Mouse (Mus musculus): Measurements from ENCODE around the gene Kctd21.

Kctd21 gene

DNA sequence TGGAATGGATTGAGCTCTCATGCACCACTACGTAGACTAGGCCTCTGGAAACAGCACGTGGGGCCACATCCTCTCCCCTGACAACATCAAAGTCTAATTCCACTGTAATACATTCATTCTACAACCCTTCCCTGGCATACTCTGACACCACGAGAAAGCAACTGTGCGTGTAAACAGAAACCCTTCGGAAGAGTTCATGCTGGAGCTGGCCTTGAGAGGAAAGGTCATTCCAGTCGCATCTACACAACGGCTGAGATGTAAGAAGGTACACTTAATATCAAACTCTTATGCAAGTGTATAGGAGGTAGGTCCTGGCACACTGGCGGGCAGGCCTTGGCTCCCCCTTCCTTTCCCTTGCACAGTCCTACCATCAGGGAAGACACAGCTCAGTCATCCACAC lies 7.8 kb upstream of the Kctd21 start:
- no peak for DNase-seq (ENCODE audit: low spot score)

DNA sequence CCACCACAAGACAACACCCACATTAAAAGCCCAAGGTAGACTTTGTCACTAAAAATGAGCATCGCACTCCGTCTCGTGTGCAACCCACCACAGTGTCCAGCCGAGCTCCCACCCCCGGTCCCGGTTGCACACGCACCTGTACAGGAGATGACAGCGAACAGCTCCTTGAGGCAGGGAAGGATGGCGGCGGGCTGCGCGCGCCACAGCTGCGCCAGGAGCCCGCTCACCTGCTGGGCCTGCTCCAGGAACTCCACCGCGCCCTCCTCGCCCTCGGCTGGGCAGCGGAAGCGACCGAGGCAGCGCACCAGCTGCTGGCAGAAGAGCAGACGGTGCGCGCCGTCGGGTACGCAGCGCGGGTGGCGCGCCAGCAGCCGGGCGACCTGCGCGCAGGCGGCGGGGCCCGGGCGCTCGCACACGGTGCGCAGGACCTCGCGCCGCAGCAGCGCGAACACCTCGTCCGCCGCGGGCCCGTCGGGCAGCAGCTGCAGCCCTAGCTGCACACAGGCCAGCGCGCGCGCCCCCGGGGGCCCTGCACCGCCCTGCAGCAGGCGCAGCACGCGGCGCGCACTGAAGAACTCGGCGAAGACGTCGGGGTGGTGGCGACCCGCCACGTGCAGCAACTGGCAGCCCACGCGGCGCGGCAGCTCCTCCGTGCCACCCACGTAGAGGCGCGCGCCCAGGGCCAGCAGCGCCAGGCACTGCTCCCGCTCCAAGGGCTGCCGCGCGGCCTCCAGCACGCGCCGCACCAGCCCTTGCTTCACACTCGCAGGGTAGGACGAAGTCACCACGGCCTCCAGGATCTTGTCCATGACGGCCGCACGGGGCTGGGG lies 6.8 kb upstream of the Kctd21 start:
- DNase-seq (ENCODE audit: low spot score): no peak

DNA sequence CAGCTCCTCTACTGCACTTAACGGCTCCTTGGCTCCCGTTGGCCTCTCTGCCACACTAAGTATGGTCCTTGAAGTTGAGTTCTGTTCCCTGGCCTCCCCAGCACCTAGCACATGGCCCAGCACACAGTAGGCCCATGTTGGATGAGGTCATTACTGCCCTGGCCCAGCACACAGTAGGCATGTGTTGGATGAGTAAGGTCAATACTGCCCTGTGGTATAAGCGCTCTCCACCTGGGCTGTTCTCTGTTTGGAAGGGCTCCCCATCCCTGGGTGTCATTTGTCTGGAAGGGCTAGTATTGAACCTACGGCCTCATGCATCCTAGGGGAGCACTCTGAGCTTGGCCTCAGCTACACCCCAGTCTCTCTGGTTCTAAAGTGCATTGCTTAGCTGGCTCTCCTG lies 4.8 kb upstream of the Kctd21 start:
- DNase-seq (ENCODE audit: low spot score): no peak

DNA sequence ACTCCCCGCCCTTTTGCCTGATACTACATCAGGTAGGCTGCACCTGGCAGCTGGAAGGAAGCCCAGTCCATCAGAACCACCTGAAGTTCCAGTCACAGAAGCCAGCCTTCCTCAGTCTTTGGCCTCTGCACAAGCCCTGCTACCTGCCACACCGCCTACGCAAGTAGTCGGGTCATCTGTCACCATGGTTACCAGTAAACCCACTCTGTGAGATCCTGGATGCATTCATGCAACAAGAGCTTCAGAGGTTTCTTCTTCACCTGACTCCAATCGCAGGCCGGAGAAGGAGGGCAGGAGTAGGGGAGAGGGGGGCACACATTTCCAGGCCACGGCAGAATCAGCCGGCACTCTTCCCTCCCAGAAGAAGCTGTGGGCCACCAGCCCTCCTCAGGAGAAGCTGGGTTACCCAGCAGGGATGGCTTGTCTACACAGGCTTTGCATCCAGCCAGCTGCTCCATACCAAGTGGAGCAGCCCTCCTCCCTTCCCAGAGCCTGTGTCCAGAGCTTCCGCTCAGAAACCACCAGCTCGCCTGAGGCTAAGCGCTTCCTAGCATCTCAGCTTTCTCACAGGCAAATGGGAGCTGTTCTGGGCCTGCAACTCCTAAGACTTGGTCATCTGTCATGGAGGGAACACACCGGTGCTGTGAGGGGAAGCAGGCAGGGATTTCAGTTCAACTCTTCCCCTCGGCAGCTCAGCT lies 3.1 kb upstream of the Kctd21 start:
- no peak for DNase-seq (ENCODE audit: low spot score)

DNA sequence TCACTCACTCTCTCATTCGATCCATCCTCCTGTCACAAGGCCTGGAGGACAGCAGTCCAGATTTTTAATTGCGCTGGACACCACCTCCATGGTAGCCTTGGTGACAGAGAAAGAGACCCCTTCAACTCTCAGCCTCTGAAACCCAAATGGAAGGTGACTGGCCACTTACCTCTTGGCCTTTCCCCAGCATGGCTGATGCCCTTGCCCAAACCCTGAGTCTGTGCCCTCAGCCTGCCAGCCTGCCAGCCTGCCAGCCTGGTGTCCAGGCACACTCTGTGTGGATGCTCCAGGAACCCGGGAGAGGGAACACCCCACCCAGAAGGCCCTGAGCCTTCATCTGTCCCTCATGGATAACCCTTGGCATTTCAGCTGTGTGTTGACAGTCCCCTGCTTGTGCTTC lies 2.5 kb upstream of the Kctd21 start:
- no peak for DNase-seq (ENCODE audit: low spot score)

DNA sequence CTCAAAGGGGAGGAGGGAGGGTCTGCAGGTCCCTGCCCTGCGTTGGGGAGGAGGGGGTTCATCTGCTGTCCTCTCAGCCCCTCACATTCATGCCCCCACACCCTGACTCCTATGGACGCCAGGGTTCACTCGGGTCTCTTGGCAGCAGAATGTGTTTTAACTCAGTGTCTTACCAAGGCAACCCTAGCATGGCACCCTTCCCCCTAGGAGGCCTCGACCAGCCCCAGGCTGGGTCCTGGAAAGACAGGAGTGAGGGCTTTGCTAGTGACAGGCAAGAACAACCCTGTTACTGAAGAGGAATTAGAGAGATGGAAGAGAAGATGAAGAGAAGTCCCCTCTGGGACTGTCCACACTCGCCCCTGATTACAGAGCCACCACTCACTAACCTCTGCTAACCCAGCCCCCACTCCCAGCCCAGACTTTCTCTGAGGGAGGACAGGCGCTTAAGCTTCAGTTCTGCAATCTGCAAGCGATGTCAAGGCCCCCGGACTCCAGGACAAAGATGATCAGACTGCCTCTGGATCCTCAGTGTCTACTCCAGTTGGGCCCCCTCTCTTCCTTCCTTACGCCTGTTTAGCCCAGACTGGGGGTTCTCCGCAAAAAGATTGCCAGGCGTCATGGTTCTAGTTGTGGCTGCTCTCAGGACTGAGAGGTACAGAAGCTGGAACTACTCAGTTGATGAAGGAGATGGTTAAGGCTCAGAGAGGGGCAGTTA lies 1.0 kb upstream of the Kctd21 start:
- no peak for DNase-seq (ENCODE audit: low spot score)

DNA sequence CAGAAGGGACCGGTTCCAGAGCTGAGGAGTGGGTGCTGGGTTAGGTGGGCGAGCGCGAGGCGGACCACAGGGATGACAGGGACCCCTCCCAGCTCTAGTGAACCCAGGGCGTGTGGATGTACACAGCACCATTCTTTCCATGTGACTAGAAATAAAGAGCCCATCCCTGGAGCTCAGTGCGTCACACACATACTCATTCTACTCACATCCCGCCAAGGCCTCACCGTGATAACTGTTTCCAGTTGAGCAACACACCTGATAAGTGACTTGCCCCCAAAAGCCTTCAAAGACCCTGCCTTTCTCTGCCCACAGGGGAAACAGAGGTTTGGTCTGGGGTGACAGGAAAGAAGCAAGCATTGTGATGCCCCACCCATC lies 527 bp downstream of the Kctd21 start:
- no peak for DNase-seq (ENCODE audit: low spot score)

DNA sequence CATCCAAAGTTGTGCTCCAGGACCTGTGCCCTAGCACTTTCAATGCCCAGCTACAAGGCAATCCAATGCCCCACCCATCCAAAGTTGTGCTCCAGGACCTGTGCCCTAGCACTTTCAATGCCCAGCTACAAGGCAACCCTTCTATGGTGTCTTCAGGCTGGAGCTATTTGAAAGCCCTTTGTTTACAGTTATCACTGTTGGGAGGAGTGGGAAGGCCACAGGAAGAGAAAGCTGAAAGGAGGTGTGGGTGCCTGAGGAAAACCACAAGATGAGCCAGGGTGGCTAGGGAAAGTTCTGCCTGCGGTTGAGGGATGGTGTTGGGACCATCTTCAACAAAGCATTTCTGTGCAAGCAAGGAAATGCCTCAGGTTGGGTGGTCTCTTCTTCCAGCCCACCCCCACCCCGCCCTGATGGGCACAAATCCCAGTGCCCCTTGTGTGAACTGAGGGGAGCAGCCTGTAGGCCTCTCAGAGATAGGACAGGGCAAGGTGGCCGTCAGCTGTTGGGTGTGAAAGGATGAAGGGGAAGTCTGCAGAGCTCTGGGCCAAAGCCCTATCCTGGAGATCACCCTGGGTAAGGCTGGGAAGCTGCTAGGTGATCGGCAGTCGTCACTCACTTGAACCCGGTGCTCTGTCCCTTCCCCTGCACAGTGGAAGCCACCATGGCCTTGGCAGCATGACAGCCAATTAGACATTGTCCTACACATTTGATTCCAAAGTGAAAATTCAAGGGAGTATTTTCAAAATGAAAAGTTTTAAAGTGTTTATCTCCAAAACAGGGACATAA lies 1.2 kb downstream of the Kctd21 start:
- no peak for DNase-seq (ENCODE audit: low spot score)

DNA sequence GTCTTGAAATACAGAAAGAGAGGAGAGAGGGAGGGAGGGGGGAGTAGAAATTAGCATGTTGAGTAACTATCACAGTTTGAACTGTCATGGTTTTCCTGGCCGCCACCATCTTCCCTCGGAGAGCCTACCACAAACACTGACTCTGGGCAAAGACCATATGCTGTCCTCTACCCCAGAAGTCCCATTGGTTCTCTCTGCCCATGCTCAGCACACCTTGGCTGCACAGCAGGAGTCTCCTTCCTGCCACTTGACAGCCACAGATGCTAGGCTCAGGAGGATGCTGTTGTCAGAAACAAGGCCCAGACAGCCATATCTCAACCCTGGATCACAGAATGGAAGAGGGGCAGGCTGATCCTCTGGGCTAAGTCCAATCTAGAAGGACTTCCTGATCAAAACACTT lies 2.3 kb downstream of the Kctd21 start:
- no peak for DNase-seq (ENCODE audit: low spot score)

DNA sequence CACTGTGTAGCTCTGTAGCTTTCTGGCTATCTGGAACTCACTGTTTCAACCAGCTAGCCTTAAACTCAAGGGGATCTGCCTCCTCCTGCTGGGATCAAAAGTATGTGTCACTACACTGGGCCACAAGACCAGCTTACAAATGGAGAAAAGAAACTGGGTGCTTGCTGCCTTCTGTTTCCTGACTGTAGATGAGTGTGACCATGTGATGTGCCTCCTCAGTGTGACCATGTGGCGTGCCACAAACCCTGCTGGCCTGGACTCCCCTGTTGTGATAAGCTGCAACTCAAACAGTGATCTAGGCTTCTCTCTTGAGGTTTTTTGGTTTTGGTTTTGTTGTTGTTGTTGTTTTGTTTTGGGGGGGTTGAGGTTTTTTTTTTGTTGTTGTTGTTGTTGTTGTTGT lies 4.6 kb downstream of the Kctd21 start:
- no peak for DNase-seq (ENCODE audit: low spot score)

DNA sequence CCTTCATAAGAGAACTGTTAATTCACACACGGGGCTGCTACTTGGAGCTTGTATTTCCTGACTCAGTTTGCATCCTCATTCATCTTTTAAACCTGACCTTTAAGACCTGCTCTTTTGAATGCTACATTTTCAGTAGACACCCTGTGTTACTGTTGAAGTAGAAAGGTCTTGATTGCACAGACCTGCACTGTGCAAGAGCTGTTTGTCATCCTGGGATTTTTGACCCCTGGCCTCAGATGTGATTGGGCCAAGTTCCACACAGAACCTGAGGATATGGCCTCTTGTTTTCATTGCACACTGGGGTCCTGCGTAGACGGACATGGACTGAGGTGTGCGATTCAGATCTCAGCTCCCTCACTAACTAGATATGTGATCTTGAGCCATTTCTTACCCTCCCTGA lies 6.5 kb downstream of the Kctd21 start:
- DNase-seq (ENCODE audit: low spot score): no peak

DNA sequence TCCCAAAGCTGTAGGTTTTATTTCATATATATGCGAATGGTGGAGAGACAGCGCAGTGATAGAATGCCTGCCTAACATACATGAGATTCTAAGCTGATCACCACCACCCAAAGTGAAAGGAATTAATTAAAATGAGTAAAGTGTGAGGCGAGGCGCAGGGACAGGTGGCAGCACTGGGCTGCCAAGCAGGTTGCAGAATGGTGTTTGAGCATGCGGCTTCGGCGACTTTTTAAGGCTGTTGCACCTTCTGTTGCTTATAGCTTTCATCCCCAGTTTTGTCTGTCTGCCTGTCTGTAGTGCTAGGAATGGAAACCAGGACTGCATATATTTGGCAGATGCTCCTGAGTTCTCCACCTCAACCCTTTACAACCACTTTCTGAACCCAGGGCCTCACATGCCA lies 7.5 kb downstream of the Kctd21 start:
- no peak for DNase-seq (ENCODE audit: low spot score)

DNA sequence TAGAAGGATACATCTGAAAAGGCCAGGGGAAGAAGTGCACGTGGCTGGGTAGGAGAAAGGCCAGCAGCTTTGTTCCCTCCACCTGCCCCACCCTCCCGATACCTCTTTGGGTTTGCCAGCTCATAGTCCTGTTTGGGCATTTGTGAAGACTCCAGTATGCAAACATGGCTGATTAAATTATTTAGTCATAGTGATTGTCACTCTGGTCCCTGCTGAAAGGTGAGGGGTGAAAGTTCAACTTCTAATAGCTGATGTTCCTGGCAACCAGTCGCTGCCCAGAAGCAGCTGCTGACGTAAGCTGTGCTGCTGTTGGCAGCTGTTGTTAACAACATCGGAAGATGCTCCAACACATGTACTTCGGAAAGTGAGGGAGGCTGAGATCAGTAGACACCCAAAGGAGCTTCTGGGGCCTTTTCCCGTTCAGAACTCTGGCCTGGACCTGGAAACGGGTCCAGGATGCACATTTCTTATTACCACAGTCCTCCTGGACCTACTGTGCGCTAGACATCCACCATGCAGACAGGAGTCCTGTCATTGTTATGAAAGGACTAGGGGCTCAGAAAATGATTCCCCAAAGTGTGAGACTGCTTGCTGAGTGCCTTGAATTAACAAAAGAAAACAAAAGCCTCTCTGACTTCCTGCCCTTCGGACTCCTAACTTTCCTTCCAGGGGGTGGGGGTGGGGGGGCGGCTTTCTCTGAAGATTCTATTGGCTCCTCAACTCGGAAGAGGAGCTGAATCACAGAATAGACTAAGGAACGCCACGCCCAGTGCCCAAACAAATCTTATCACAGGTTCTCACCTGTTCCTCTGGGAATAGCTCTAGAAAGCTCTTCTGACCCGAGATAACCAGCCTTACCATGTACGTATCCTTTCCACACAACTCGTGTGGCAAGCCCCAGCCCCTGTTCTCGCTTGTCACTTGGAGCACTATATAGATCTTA lies 9.1 kb downstream of the Kctd21 start:
- no peak for DNase-seq (ENCODE audit: low spot score)

DNA sequence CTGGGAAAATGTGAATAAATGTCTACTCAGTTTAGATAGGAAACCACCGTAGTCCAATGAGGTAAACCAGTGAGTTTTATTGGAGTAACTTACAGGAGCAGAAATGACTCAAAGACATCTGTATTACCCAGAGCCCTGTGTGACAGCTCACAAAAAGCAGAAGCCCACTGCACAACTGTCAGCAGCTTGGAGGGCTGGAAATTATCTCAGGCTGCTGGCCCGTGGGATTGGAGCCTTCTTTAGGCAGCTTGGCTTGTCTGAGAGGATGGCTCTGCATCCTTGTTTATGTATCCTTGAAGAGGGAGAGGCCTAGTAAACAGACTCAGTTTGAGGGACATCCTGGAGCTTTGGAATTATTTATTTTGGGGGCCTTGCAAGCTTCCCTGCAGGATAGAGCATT lies 10.8 kb downstream of the Kctd21 start:
- DNase-seq (ENCODE audit: low spot score): no peak

DNA sequence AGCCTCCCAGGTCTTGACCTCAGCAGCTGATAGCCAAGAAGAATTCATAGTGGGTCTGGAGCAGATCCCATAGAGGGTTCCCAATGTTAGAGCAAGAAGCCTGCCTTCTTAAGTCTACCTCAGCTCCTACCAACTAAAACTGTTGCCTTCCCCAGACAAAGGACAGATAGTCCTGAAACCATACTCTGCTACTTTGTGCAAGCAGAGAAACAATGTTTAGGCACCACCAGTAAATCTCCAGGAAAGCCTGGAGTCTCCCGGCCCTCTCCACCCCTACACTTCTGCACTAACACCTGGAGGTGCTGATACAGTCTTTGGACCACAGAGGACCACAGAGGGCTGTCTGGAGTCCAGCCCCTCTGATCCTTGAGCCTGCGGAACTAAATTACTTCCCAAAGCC lies 12.5 kb downstream of the Kctd21 start:
- no peak for DNase-seq (ENCODE audit: low spot score)

DNA sequence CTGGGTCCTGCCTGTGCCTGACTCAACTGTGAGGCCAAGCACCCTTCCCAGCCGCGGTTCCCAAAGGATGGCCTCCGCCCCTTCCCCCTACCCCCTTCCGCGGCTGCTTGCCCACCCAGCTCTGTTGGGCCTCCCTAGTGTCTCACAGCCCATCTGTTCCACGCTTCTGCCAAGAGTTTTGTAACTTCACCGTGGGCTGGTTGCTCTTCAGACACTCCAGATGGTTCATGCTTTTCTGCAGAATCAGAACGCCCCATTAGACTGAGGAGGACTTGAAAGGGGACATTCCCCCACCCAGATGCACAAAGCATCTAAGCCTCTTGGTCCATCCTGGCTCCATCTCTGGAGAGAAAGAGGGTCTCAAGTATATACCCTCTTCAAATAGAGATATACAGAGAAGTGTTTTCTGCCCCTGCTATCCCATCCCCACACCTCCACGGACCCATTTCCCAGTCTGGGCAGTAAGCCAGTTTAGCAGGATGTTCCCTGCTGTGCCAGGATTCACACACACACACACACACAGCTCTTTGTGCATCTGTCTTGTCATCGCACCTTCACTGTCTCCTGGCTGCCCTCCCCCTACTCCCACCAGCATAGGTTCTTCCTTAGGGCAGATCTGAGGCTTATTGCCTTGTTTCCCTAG lies 13.2 kb downstream of the Kctd21 start:
- DNase-seq (ENCODE audit: low spot score): no peak

DNA sequence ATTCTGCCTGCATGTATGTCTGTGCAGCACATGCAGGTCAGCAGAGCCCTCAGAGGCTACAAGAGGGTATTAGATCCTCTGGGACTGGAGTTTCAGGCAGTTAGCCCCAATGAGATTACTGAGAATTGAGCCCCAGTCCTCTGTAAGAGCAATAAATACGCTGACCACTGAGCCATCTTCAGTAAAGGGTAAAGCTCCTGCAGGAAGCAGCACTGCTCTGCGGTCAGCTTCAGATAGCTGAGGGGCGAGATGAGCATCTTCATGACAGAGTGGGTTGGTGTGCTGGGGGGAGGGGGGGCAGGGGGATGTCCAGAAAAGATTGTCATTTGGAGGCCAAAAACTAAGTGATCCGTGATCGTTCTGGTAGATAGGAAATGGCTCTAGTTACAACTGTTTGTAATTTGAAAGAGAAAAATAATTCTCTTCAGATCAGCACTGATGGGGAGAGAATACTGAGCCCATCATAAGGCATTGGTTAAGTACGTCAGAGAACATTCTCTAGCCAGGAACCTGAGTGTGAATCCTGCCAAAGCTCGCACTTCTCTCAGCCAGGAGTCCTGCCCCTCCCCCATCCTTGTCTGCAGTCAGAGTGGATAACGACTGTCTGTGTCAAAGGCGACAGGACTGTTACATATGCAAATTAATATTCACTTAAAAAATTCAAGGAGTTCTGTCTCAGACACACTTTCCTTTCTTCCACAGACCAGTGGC lies 14.1 kb downstream of the Kctd21 start:
- DNase-seq (ENCODE audit: low spot score): no peak

DNA sequence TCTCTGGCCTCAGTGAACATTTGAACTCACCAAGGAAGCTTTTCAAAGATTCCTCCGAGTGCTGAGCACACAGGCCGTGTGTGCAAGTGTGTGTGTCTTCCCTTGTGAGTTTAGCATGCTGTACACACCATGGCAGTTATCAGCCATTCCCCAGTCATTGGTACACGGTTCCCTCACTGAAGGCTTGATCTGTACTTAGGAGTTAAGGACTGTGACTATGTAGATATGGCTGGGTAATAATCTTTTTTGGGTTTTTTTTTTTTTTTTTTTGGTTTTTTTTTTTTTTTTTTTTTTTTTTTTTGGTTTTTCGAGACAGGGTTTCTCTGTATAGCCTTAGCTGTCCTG lies 14.7 kb downstream of the Kctd21 start:
- DNase-seq (ENCODE audit: low spot score): no peak

DNA sequence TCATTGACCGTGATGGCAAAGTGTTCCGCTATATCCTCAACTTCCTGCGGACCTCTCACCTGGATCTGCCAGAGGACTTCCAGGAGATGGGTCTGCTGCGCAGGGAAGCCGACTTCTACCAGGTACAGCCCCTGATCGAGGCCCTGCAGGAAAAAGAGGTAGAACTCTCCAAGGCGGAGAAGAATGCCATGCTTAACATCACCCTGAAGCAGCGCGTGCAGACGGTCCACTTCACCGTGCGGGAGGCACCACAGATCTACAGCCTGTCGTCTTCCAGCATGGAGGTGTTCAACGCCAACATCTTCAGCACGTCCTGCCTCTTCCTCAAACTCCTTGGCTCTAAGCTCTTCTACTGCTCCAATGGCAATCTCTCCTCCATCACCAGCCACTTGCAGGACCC lies 15.3 kb downstream of the Kctd21 start:
- DNase-seq (ENCODE audit: low spot score): no peak

DNA sequence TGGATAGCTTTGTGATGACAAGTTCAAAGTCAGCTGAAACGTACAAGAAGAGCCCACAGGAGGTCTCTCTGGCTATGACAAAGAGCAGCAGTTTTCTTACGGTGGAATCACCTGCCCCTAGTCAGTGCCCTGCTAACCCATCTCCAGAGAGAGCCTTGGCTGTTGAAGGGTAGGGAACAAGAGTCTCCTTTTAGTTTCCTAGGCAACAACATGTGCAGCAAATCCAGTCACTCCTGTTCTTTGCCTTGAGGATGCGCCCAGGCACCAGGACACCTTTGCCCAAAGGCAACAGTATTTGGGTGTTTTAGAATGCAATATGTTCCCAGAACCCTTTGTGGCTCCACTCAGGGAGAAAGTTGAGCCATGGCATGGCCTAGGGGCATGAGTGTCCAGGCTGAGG lies 16.2 kb downstream of the Kctd21 start:
- no peak for DNase-seq (ENCODE audit: low spot score)

Data from lung, postnatal 25 days (tissue).